Mouse (Mus musculus): ENCODE measurements at regions not wholly inside any gene's neighbourhood (a gene's known extent, or its start where the extent isn't known, plus 50 kb on each side); places are given as distances from the start of the nearest gene placed in this dataset.

GRCm38 (mm10) chr12:106157827-106158226 is 147.8 kb downstream of the Vrk1 start:
- Histone ChIP-seq H3K4me3 (ENCODE audit: low read depth, low read length) (no peak overlapping the region), H3K9ac (ENCODE audit: low read length) (no peak overlapping the region), H3K27me3 (ENCODE audit: control insufficient read depth, insufficient read depth, low read length) (no peaks in the 10 kb centered on the region), H3K9me3 (ENCODE audit: control insufficient read depth, low read length) (no peaks in the 10 kb centered on the region), H3K36me3 (ENCODE audit: control insufficient read depth, insufficient read depth, low read length) (no peaks in the 10 kb centered on the region), H3K4me1 (ENCODE audit: control insufficient read depth, insufficient read depth, low read length) (no peaks in the 10 kb centered on the region), H3K27ac (ENCODE audit: low read depth, low read length) (no peak overlapping the region), H3K4me2 (no peak overlapping the region)
- no peak for DNase-seq (ENCODE audit: low spot score, missing footprints)
- no peak for ATAC-seq (ENCODE audit: low FRiP score)
- WGBS: 80% methylated on average over 4 of the region's 4 CpGs

- no peak overlapping the region for H3K9ac ChIP-seq (ENCODE audit: low read length)
- no peak overlapping the region for H3K4me2 ChIP-seq
- no peak overlapping the region for H3K4me3 ChIP-seq (ENCODE audit: low read depth, low read length)
- no peaks in the 10 kb centered on the region for H3K9me3 ChIP-seq (ENCODE audit: control insufficient read depth, low read length)
- H3K4me1 ChIP-seq (ENCODE audit: control insufficient read depth, insufficient read depth, low read length): no peaks in the 10 kb centered on the region
- H3K27me3 ChIP-seq (ENCODE audit: control insufficient read depth, insufficient read depth, low read length): no peaks in the 10 kb centered on the region
- no peaks in the 10 kb centered on the region for H3K36me3 ChIP-seq (ENCODE audit: control insufficient read depth, insufficient read depth, low read length)
- WGBS: 94% methylated on average over 14 of the region's 14 CpGs
- no peak for DNase-seq (ENCODE audit: low spot score, missing footprints)
- H3K27ac ChIP-seq (ENCODE audit: low read depth, low read length): no peak overlapping the region
- no peak for ATAC-seq (ENCODE audit: low FRiP score)
These were observed 148.6 kb downstream of the Vrk1 start for GRCm38 (mm10) chr12:106158620-106159019.

GRCm38 (mm10) chr12:106171301-106171700 is 161.3 kb downstream of the Vrk1 start:
- 67% methylated on average over 5 of the region's 5 CpGs for WGBS

GRCm38 (mm10) chr12:106173211-106173610 is 163.2 kb downstream of the Vrk1 start:
- ATAC-seq (ENCODE audit: low FRiP score) (no peak), DNase-seq (ENCODE audit: low spot score, missing footprints) (peak; percentile 82)
- no peak overlapping the region for H3K27ac ChIP-seq (ENCODE audit: low read depth, low read length)
- peaks cover 26% of the 10 kb centered on the region for H3K4me1 ChIP-seq (ENCODE audit: control insufficient read depth, insufficient read depth, low read length)
- WGBS: 22% methylated on average over 8 of the region's 8 CpGs
- H3K4me3 ChIP-seq (ENCODE audit: low read depth, low read length): no peak overlapping the region
- peak overlapping the region; percentile 79 for H3K4me2 ChIP-seq
- no peaks in the 10 kb centered on the region for H3K36me3 ChIP-seq (ENCODE audit: control insufficient read depth, insufficient read depth, low read length)
- H3K9me3 ChIP-seq (ENCODE audit: control insufficient read depth, low read length): no peaks in the 10 kb centered on the region
- H3K27me3 ChIP-seq (ENCODE audit: control insufficient read depth, insufficient read depth, low read length): no peaks in the 10 kb centered on the region; the same call in 1 of the 2 replicates
- H3K9ac ChIP-seq (ENCODE audit: low read length): no peak overlapping the region

More at GRCm38 (mm10) chr12:106171301-106171700, 161.3 kb downstream of the Vrk1 start:
- H3K4me2 ChIP-seq: no peak overlapping the region
- no peak overlapping the region for H3K9ac ChIP-seq (ENCODE audit: low read length)
- DNase-seq (ENCODE audit: low spot score, missing footprints): peak; percentile 81
- H3K27me3 ChIP-seq (ENCODE audit: control insufficient read depth, insufficient read depth, low read length): no peaks in the 10 kb centered on the region; the same call in 1 of the 2 replicates
- no peaks in the 10 kb centered on the region for H3K9me3 ChIP-seq (ENCODE audit: control insufficient read depth, low read length)
- H3K4me3 ChIP-seq (ENCODE audit: low read depth, low read length): no peak overlapping the region
- ATAC-seq (ENCODE audit: low FRiP score): no peak
- H3K4me1 ChIP-seq (ENCODE audit: control insufficient read depth, insufficient read depth, low read length): peaks cover 21% of the 10 kb centered on the region
- H3K36me3 ChIP-seq (ENCODE audit: control insufficient read depth, insufficient read depth, low read length): no peaks in the 10 kb centered on the region
- H3K27ac ChIP-seq (ENCODE audit: low read depth, low read length): no peak overlapping the region

- peak overlapping the region; percentile 68; the same call in 1 of the 2 replicates for H3K27ac ChIP-seq (ENCODE audit: low read depth, low read length)
- H3K9ac ChIP-seq (ENCODE audit: low read length): peak overlapping the region; percentile 47
- peak; percentile 93 for DNase-seq (ENCODE audit: low spot score, missing footprints)
- no peaks in the 10 kb centered on the region for H3K36me3 ChIP-seq (ENCODE audit: control insufficient read depth, insufficient read depth, low read length)
- no peaks in the 10 kb centered on the region for H3K9me3 ChIP-seq (ENCODE audit: control insufficient read depth, low read length)
- peaks cover 26% of the 10 kb centered on the region for H3K4me1 ChIP-seq (ENCODE audit: control insufficient read depth, insufficient read depth, low read length)
- peak; percentile 55 for ATAC-seq (ENCODE audit: low FRiP score)
- WGBS: under 1% methylated on average over 39 of the region's 39 CpGs
- H3K27me3 ChIP-seq (ENCODE audit: control insufficient read depth, insufficient read depth, low read length): no peaks in the 10 kb centered on the region; the same call in 1 of the 2 replicates
- peak overlapping the region; percentile 41 for H3K4me3 ChIP-seq (ENCODE audit: low read depth, low read length)
- H3K4me2 ChIP-seq: peak overlapping the region; percentile 79
These were observed 164.3 kb downstream of the Vrk1 start for GRCm38 (mm10) chr12:106174070-106174980.

DNA sequence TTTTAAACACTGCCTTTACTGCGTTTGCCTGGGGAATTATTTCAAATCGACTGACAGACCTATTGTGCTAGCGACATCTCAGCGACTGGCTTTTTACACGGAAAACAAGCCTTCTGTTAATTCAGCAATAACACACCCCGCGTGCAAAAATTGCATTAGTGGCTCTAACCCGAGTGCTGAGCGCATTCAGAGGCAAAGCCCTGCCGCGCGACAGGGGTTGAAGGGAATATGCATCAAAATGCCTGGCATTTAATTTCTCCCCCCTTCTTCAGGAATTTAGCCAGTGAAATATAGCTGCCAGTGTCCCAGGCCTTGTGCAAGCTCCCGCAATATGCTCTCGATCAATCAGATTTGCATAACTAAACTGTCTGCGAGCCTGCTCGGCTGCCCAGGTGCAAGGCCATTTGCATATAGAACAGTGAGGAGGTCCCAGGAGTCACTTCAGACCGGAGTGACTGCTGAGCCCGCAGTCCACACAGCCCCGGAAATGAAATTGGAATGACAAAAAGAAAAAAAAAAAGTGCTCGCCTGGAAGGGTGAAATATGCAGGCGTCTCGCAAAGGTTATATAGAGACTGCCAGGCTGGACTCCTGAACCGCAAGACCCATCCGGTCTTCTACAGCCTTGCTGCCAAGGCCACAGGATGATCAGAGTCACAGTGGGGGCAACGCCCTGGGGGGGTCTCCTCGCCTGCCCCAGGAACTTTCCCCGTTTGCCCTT is 165.1 kb downstream of the Vrk1 start:
- peak overlapping the region; percentile 68 for H3K27ac ChIP-seq (ENCODE audit: low read depth, low read length)
- peak overlapping the region; percentile 47 for H3K9ac ChIP-seq (ENCODE audit: low read length)
- H3K36me3 ChIP-seq (ENCODE audit: control insufficient read depth, insufficient read depth, low read length): no peaks in the 10 kb centered on the region
- no peaks in the 10 kb centered on the region for H3K9me3 ChIP-seq (ENCODE audit: control insufficient read depth, low read length)
- peak; percentile 93 for DNase-seq (ENCODE audit: low spot score, missing footprints)
- WGBS: 2% methylated on average over 27 of the region's 27 CpGs
- peak; percentile 51 for ATAC-seq (ENCODE audit: low FRiP score)
- H3K4me2 ChIP-seq: peak overlapping the region; percentile 79
- peaks cover 26% of the 10 kb centered on the region for H3K4me1 ChIP-seq (ENCODE audit: control insufficient read depth, insufficient read depth, low read length)
- peak overlapping the region; percentile 41 for H3K4me3 ChIP-seq (ENCODE audit: low read depth, low read length)
- H3K27me3 ChIP-seq (ENCODE audit: control insufficient read depth, insufficient read depth, low read length): no peaks in the 10 kb centered on the region; the same call in 1 of the 2 replicates

DNA sequence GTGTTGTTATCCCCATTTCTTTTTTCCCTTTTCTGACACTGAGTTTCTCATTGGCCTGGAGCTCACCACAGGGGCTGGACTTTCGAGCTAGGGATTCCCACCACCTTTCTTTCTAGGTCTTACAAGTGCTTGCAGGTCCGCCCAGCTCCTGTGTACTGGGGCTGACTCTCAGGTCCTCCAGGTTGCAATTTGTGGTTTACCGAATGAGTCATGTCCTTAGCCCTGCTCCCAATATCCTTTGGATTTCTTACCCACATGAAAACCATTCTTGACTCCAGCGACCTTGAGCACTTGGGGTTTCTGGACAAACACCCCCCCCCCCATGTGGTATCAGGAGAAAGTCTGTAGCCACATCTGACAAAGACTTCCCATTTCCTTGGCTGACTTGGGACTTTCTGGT is 167.3 kb downstream of the Vrk1 start:
- H3K27me3 ChIP-seq (ENCODE audit: control insufficient read depth, insufficient read depth, low read length): no peaks in the 10 kb centered on the region; the same call in 1 of the 2 replicates
- no peak overlapping the region for H3K4me3 ChIP-seq (ENCODE audit: low read depth, low read length)
- no peak overlapping the region for H3K4me2 ChIP-seq
- H3K9me3 ChIP-seq (ENCODE audit: control insufficient read depth, low read length): no peaks in the 10 kb centered on the region
- DNase-seq (ENCODE audit: low spot score, missing footprints): peak; percentile 73
- H3K9ac ChIP-seq (ENCODE audit: low read length): no peak overlapping the region
- no peak for ATAC-seq (ENCODE audit: low FRiP score)
- WGBS: 68% methylated on average over 4 of the region's 4 CpGs
- H3K36me3 ChIP-seq (ENCODE audit: control insufficient read depth, insufficient read depth, low read length): no peaks in the 10 kb centered on the region
- H3K4me1 ChIP-seq (ENCODE audit: control insufficient read depth, insufficient read depth, low read length): peaks cover 26% of the 10 kb centered on the region
- H3K27ac ChIP-seq (ENCODE audit: low read depth, low read length): no peak overlapping the region

- H3K27me3 ChIP-seq (ENCODE audit: control insufficient read depth, insufficient read depth, low read length): no peaks in the 10 kb centered on the region; the same call in 1 of the 2 replicates
- ATAC-seq (ENCODE audit: low FRiP score) (no peak), DNase-seq (ENCODE audit: low spot score, missing footprints) (peak; percentile 78)
- H3K4me2 ChIP-seq: no peak overlapping the region
- no peak overlapping the region for H3K4me3 ChIP-seq (ENCODE audit: low read depth, low read length)
- no peak overlapping the region for H3K9ac ChIP-seq (ENCODE audit: low read length)
- peaks cover 26% of the 10 kb centered on the region for H3K4me1 ChIP-seq (ENCODE audit: control insufficient read depth, insufficient read depth, low read length)
- WGBS: 45% methylated on average over 3 of the region's 3 CpGs
- no peaks in the 10 kb centered on the region for H3K9me3 ChIP-seq (ENCODE audit: control insufficient read depth, low read length)
- H3K27ac ChIP-seq (ENCODE audit: low read depth, low read length): no peak overlapping the region
- no peaks in the 10 kb centered on the region for H3K36me3 ChIP-seq (ENCODE audit: control insufficient read depth, insufficient read depth, low read length)
These were observed 167.8 kb downstream of the Vrk1 start for GRCm38 (mm10) chr12:106177861-106178260.
